Mouse (Mus musculus) neural tube, embryonic 11.5 days (tissue): ENCODE measurements around the gene Slc6a13. TPM values are rescaled to one million over a fixed set of nuclear protein-coding genes. Genes with fewer than 3 reads are reported as not detected.
A peak's percentile ranks its signal among the peaks of the same experiment; 100 is the strongest.

ENCODE experiments used
- ATAC-seq: fragments of 200-750 bp; cut with Nextera tagmentation; 2 replicates; pipeline ENCODE4 v1.8.0; 2017; ENCODE audit warnings: moderate number of reproducible peaks, mild to moderate bottlenecking, moderate TSS enrichment, moderate library complexity; ENCODE audit not compliant: insufficient read depth, low FRiP score, low TSS enrichment
- DNase-seq: peaks from one replicate; pipeline ENCODE4 v3.0.0-alpha.2; 2015; ENCODE audit warnings: low spot score
- H3K27ac ChIP-seq: fragments of 300-500 bp; sonication (generic); 2 replicates; pipeline ENCODE4 v1.5.1; 2014; ENCODE audit warnings: low read depth, mild to moderate bottlenecking, low read length
- H3K27me3 ChIP-seq: fragments of 300-500 bp; sonication (generic); 2 replicates; pipeline ENCODE4 v1.6.1; 2014; ENCODE audit warnings: mild to moderate bottlenecking, low read length, mixed read lengths; ENCODE audit not compliant: control insufficient read depth, insufficient read depth
- H3K36me3 ChIP-seq: fragments of 300-500 bp; sonication (generic); 2 replicates; pipeline ENCODE4 v1.6.1; 2014; ENCODE audit warnings: mild to moderate bottlenecking, low read length, moderate library complexity, mixed read lengths; ENCODE audit not compliant: control insufficient read depth, insufficient read depth
- H3K4me1 ChIP-seq: fragments of 300-500 bp; sonication (generic); 2 replicates; pipeline ENCODE4 v1.6.1; 2014; ENCODE audit warnings: low read length, mixed read lengths; ENCODE audit not compliant: control insufficient read depth, insufficient read depth
- H3K4me2 ChIP-seq: fragments of 300-500 bp; sonication (generic); 2 replicates; pipeline ENCODE4 v1.6.1; 2014; ENCODE audit warnings: low read depth, mild to moderate bottlenecking, moderate library complexity
- H3K4me3 ChIP-seq: fragments of 300-500 bp; sonication (generic); 2 replicates; pipeline ENCODE4 v1.5.1; 2014; ENCODE audit warnings: low read depth, low read length
- H3K9ac ChIP-seq: fragments of 300-500 bp; sonication (generic); 2 replicates; pipeline ENCODE4 v1.6.1; 2014; ENCODE audit warnings: mild to moderate bottlenecking, low read length
- H3K9me3 ChIP-seq: fragments of 300-500 bp; sonication (generic); 2 replicates; pipeline ENCODE4 v1.6.1; 2016; ENCODE audit warnings: low read length; ENCODE audit not compliant: control insufficient read depth
- WGBS: fragments of 180-500 bp; shearing (Covaris S2); extraction: QIAGEN DNeasy Blood & Tissue Kit; methylation state at CpG from one replicate; pipeline ENCODE4 v1.1.7; 2014; 5-methylcytosine and 5-hydroxymethylcytosine counted together
- polyA plus RNA-seq: library from polyadenylated mRNA; unstranded; fragments of >200 nt; fragmentation: Nextera tagmentation; extraction: Ambion mirVana; gene quantifications from 2 replicates; pipeline ENCODE4 v1.2.1, GENCODE M21; 2014

Slc6a13 gene
- polyA plus RNA-seq: 2.9 and 3.3 TPM in 2 replicates

DNA sequence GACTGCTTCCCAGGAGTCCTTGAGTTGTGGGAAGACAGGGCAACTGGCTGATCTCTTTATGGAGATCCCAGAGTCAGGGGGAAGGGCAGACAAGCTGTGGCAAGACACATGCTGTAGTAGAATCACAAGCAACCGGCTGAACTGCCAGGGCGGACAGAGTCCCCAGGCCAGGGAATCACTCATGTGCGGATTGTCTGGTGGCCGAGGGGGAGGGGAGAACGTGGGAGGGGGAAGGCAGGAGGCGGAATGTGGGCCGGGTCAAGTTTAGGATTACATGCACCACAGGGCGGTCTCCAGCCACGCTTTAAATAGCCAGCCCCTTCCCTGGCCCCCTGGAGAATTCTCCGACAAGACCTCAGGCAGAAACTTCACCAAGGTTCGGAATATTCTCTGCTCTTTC is at the start of gene Slc6a13:
Slc6a13 (plus strand) TSS at position 274 of the 400 bp plus-strand sequence.
- H3K27me3 ChIP-seq: no peaks in the 10 kb centered on the region
- WGBS: 6% methylated on average over 7 of the region's 11 CpGs
- H3K36me3 ChIP-seq: no peaks in the 10 kb centered on the region
- H3K4me3 ChIP-seq: no peak within 1 kb of the TSS
- no peak within 1 kb of the TSS for H3K4me2 ChIP-seq
- no peak for ATAC-seq
- peak; percentile 65 for DNase-seq
- no peaks in the 10 kb centered on the region; the same call in 1 of the 2 replicates for H3K4me1 ChIP-seq
- H3K9me3 ChIP-seq: no peaks in the 10 kb centered on the region
- no peak within 1 kb of the TSS for H3K27ac ChIP-seq
- H3K9ac ChIP-seq: no peak within 1 kb of the TSS

DNA sequence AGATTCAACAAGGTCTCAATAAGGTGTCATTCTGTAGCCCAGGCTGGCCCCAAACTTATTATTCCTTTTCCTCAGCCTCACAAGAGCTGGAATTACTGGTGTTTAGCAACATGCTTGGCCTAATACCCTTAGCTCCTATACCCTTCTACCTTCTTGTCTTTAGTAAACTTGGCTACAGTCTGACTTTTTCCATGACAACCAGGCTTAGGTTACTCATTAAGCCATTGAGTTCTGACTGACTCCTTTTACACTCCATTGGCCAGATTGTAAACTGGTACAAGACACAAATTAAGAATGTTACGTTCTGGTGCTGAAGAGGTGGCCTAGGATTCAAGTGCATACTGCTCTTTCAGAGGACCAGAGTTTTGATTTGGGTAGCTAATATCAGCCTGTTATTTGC is 49.6 kb upstream of the Slc6a13 start:
- no peaks in the 10 kb centered on the region for H3K27me3 ChIP-seq
- H3K27ac ChIP-seq: no peak overlapping the region
- H3K36me3 ChIP-seq: no peaks in the 10 kb centered on the region
- WGBS: 50% methylated on average over 1 of the region's 1 CpGs
- no peak overlapping the region for H3K4me3 ChIP-seq
- ATAC-seq: no peak
- H3K4me1 ChIP-seq: no peaks in the 10 kb centered on the region
- H3K9ac ChIP-seq: no peak overlapping the region
- DNase-seq: no peak
- no peaks in the 10 kb centered on the region for H3K9me3 ChIP-seq
- no peak overlapping the region for H3K4me2 ChIP-seq

DNA sequence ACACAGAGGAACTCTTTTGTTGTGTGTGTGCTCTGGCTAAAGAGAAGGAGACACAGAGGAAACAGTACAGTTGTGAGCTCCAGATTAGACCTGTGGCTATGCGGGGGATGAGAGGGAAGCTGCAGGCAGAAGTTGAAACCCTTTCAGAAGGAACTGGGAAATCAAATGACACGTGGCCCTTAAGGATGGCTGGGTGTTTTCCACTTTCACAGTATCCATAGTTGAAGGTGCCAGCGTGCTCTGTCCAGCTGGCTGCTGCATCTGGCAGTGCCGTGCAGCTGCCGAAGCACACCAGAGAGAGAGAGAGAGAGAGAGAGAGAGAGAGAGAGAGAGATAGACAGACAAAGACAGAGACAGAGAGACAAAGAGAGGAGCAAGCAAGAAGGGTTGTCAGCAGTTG is 48.8 kb upstream of the Slc6a13 start:
- H3K9me3 ChIP-seq: no peaks in the 10 kb centered on the region
- no peak for ATAC-seq
- DNase-seq: no peak
- no peak overlapping the region for H3K4me2 ChIP-seq
- WGBS: 75% methylated on average over 5 of the region's 5 CpGs
- no peak overlapping the region for H3K27ac ChIP-seq
- H3K36me3 ChIP-seq: no peaks in the 10 kb centered on the region
- no peaks in the 10 kb centered on the region for H3K27me3 ChIP-seq
- H3K4me1 ChIP-seq: no peaks in the 10 kb centered on the region
- no peak overlapping the region for H3K4me3 ChIP-seq
- no peak overlapping the region for H3K9ac ChIP-seq

DNA sequence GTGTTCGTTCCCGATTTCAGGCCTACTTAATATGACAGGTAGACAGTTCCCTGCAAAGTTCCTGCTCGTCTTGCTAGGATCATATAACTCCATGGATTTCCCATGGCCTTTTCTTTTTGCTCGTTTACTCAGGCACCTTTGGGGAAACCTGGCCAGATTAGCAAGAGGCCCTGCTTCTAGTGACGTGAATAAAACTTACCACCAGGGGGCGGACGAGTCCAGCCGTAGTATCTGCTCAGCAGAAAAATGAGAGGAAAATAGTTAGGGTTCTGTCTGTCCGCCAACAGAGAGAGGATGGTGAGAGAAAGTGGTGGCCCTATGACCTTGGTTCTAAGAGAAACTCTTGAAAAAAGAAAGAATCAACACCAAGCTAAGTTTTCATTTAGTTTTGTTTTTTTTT is 39.5 kb upstream of the Slc6a13 start:
- Histone ChIP-seq H3K36me3 (no peaks in the 10 kb centered on the region), H3K4me2 (no peak overlapping the region), H3K9ac (no peak overlapping the region), H3K4me3 (no peak overlapping the region), H3K9me3 (no peaks in the 10 kb centered on the region), H3K27me3 (no peaks in the 10 kb centered on the region), H3K4me1 (no peaks in the 10 kb centered on the region), H3K27ac (no peak overlapping the region)
- ATAC-seq: no peak
- WGBS: 37% methylated on average over 9 of the region's 9 CpGs
- DNase-seq: peak; percentile 76

DNA sequence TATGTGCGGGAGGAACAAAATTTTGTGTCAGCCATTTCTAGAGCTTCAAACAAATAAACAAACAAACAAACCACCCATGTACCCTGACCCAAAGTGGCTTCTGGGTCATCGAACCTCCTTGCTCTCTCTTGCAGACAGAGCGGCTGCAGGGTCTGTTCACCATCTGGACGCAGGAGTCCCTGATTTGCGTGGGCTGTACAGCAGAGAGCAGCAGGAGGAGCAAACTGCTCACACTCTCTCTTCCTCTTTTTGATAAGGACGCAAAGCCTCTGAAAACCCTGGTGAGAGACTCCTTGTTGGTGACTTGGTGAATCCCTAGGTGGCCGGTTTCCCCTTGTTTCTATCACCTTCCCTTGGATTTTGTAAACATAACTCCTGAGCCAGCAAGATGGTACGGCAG is 38.8 kb upstream of the Slc6a13 start:
- ATAC-seq: no peak
- H3K27ac ChIP-seq: no peak overlapping the region
- no peaks in the 10 kb centered on the region for H3K9me3 ChIP-seq
- H3K4me1 ChIP-seq: no peaks in the 10 kb centered on the region
- H3K4me2 ChIP-seq: no peak overlapping the region
- no peaks in the 10 kb centered on the region for H3K27me3 ChIP-seq
- H3K4me3 ChIP-seq: no peak overlapping the region
- no peaks in the 10 kb centered on the region for H3K36me3 ChIP-seq
- no peak overlapping the region for H3K9ac ChIP-seq
- 80% methylated on average over 8 of the region's 8 CpGs for WGBS
- DNase-seq: no peak

DNA sequence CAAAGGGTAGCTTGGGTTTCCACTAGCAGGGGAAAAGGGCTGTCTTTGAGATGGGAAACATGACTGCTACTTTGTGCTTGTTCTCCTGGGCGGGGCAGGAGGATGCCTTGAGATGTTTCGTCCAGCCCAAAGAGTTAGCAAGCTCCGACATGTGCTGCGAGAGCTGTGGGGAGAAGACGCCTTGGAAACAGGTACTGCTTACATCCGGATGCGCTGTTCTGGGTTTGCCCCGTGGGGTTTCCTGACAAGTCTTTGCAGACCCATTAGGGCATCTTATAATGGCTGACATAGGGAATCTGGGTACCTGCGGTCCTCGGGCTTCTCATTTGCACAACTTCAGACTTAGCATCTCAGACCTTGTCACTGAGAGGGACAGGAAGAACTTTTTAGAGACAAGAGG is 38.0 kb upstream of the Slc6a13 start:
- Histone ChIP-seq H3K9me3 (no peaks in the 10 kb centered on the region), H3K9ac (no peak overlapping the region), H3K4me3 (no peak overlapping the region), H3K27me3 (no peaks in the 10 kb centered on the region), H3K27ac (no peak overlapping the region), H3K4me1 (no peaks in the 10 kb centered on the region), H3K4me2 (no peak overlapping the region), H3K36me3 (no peaks in the 10 kb centered on the region)
- ATAC-seq (no peak), DNase-seq (no peak)
- WGBS: 88% methylated on average over 10 of the region's 10 CpGs

DNA sequence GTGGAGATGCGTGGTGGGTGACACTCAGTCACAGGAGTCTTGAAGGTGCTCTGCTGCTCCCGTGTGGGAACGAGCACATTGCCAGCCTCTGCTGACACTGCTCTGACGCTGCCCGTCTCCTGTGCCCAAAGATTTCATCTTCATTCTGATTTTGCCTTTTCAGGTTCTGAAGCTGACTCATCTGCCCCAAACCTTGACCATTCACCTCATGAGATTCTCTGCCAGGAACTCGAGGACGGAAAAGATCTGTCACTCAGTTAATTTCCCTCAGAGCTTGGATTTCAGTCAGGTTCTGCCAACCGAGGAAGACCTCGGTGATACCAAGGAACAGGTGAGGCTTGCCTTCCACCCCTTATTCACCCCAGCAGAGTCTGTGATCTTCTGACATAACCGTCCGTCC is 37.5 kb upstream of the Slc6a13 start:
- 93% methylated on average over 11 of the region's 11 CpGs for WGBS
- H3K36me3 ChIP-seq: no peaks in the 10 kb centered on the region
- H3K4me3 ChIP-seq: no peak overlapping the region
- no peak overlapping the region for H3K4me2 ChIP-seq
- no peak overlapping the region for H3K9ac ChIP-seq
- DNase-seq: no peak
- no peaks in the 10 kb centered on the region for H3K4me1 ChIP-seq
- no peaks in the 10 kb centered on the region for H3K9me3 ChIP-seq
- H3K27me3 ChIP-seq: no peaks in the 10 kb centered on the region
- no peak overlapping the region for H3K27ac ChIP-seq
- ATAC-seq: no peak

DNA sequence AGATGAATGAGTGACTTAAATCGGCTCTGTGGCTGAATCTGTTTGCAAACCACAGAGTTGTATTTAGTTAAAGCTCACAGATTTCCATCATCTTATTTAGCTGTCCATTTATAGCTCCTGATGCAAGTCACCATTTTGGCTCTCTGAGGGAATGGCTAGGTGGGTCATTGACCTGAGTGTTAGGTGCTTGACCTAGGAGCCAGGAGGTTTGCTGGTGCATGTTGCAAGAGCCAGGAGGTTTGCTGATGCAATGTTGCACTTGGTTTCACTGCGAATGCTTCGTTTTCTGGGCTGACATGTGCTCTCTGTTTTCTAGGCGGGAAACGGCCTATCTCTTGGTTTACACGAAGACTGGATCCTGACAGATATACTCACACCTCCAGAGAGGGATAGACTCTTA is 29.9 kb upstream of the Slc6a13 start:
- WGBS: 88% methylated on average over 6 of the region's 6 CpGs
- no peaks in the 10 kb centered on the region for H3K27me3 ChIP-seq
- no peak for DNase-seq
- no peak for ATAC-seq
- H3K9ac ChIP-seq: no peak overlapping the region
- no peaks in the 10 kb centered on the region for H3K9me3 ChIP-seq
- no peaks in the 10 kb centered on the region for H3K4me1 ChIP-seq
- H3K27ac ChIP-seq: no peak overlapping the region
- H3K36me3 ChIP-seq: no peaks in the 10 kb centered on the region
- no peak overlapping the region for H3K4me3 ChIP-seq
- H3K4me2 ChIP-seq: no peak overlapping the region

DNA sequence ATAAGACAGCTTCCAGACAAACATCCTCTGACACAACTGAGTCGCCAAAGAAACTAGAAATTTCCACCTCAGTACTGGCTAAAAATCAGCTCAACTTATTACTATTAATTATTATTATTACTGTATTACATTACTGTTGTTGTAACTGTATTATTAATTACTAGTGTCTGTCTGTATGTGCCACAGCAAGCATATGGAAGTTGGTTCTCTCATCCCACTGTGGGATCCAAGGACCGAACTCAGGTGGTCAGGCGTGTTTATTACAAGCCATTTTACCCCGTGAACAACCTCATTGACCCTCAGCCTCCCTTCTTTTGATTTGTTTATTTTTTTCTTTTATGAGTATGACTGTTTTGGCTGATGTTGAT is 28.3 kb upstream of the Slc6a13 start:
- Histone ChIP-seq H3K4me2 (peak overlapping the region; percentile 44), H3K36me3 (no peaks in the 10 kb centered on the region), H3K4me3 (no peak overlapping the region; the same call in 1 of the 2 replicates), H3K27ac (no peak overlapping the region), H3K27me3 (no peaks in the 10 kb centered on the region), H3K9ac (no peak overlapping the region), H3K9me3 (no peaks in the 10 kb centered on the region), H3K4me1 (no peaks in the 10 kb centered on the region)
- DNase-seq: no peak
- ATAC-seq: peak; percentile 22; the same call in 1 of the 2 replicates
- WGBS: 14% methylated on average over 4 of the region's 4 CpGs
